13 mouse cellular contexts compared by ENCODE assay signal in the genomic region with DNA sequence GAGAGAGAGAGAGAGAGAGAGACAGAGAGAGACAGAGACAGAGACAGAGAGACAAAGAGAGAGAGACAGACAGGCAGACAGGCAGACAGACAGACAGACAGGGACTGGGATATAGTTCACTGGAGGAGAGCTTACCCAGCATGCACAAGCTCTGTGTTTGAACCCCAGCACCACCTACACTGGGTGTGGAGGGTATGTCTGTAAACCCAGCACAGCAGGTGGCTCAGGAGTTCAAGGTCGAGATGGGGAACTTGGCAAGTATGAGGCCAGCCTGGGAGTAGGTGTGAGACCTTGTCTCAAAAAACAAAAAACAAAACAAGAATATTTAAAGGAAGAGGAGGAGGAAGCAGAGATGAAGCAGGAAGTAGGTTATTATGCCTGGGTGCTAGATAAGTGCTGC. TPM values are rescaled to one million over a fixed set of nuclear protein-coding genes. Genes with fewer than 3 reads are reported as not detected.
DNase-seq lines count a peak whose midpoint lies in the region; ATAC-seq and TF ChIP-seq lines count a peak whose summit lies in the region.
"Had no signal": no experiment of that assay in that cellular context is flagged by ENCODE, and none has a peak within 500 bp of the region (broad histone marks: within the 10 kb centered on the region; RNA-seq: fewer than 3 reads in every experiment).

No protein-coding gene starts in this region.

- H3K27me3 ChIP-seq in liver, adult 2 months (ENCODE audit: control insufficient read depth, insufficient read depth, low read length), result no peaks in the 10 kb centered on the region
- peaks cover 43% of the 10 kb centered on the region for H3K27me3 ChIP-seq in liver, embryonic 12.5 days (replicated peaks)
- no peaks in the 10 kb centered on the region for H3K27me3 ChIP-seq in liver, postnatal 0 days (ENCODE audit: insufficient read depth, low read length)
- no peaks in the 10 kb centered on the region for H3K27me3 ChIP-seq in midbrain, embryonic 15.5 days (replicated peaks)

- peaks cover 12% of the 10 kb centered on the region; the same call in 1 of the 2 replicates for H3K79me2 ChIP-seq in liver, adult 2 months (ENCODE audit: control insufficient read depth, insufficient read depth, low read length)

- TF ChIP-seq POLR2A in liver, adult 2 months (IDR thresholded peaks at IDR 0.05; ENCODE audit: extremely low read depth, insufficient read depth, low read length), result no peak

- WGBS in liver, adult 2 months, result 50% methylated on average over 1 of the region's 1 CpGs
- WGBS in liver, embryonic 12.5 days (ENCODE audit: insufficient replicate concordance), result 21% methylated on average over 1 of the region's 1 CpGs
- WGBS in liver, postnatal 0 days (ENCODE audit: insufficient replicate concordance), result 16% methylated on average over 1 of the region's 1 CpGs
- WGBS in midbrain, embryonic 15.5 days, result 41% methylated on average over 1 of the region's 1 CpGs

- TF ChIP-seq CTCF in gastrocnemius, adult 2 months (IDR thresholded peaks at IDR 0.05), result no peak
- TF ChIP-seq CTCF in liver, adult 2 months (IDR thresholded peaks at IDR 0.05; ENCODE audit: low read depth, low read length), result no peak
- no peak for TF ChIP-seq CTCF in liver, postnatal 0 days (IDR thresholded peaks at IDR 0.05; ENCODE audit: low read depth)

- TF ChIP-seq EP300 in liver, postnatal 0 days (IDR thresholded peaks at IDR 0.05; ENCODE audit: low read depth), result no peak

- ATAC-seq in liver, embryonic 12.5 days, result no peak
- ATAC-seq in liver, postnatal 0 days, result no peak
- ATAC-seq in midbrain, embryonic 15.5 days (replicated peaks), result no peak

- no peaks in the 10 kb centered on the region for H3K36me3 ChIP-seq in liver, adult 2 months (ENCODE audit: control insufficient read depth, insufficient read depth, low read length)
- H3K36me3 ChIP-seq in liver, embryonic 12.5 days, result no peaks in the 10 kb centered on the region
- H3K36me3 ChIP-seq in liver, postnatal 0 days (replicated peaks; ENCODE audit: insufficient read depth, low read length), result no peaks in the 10 kb centered on the region
- H3K36me3 ChIP-seq in midbrain, embryonic 15.5 days (replicated peaks), result no peaks in the 10 kb centered on the region

- H3K4me2 ChIP-seq in liver, embryonic 12.5 days, result no peak overlapping the region
- no peak overlapping the region for H3K4me2 ChIP-seq in liver, postnatal 0 days (ENCODE audit: low read depth, low read length)
- no peak overlapping the region for H3K4me2 ChIP-seq in midbrain, embryonic 15.5 days
- H3K4me2 ChIP-seq: hindbrain, embryonic 14.5 days had no signal

- H3K4me1 ChIP-seq in liver, adult 2 months (ENCODE audit: control insufficient read depth, insufficient read depth, low read length), result peaks cover 11% of the 10 kb centered on the region; the same call in 1 of the 2 replicates
- peaks cover 67% of the 10 kb centered on the region for H3K4me1 ChIP-seq in liver, embryonic 12.5 days
- H3K4me1 ChIP-seq in liver, postnatal 0 days (ENCODE audit: insufficient read depth), result peaks cover 45% of the 10 kb centered on the region
- H3K4me1 ChIP-seq in midbrain, embryonic 15.5 days, result peaks cover 7% of the 10 kb centered on the region

- no peaks in the 10 kb centered on the region for H3K9me3 ChIP-seq in liver, embryonic 12.5 days (replicated peaks)
- H3K9me3 ChIP-seq in liver, postnatal 0 days (ENCODE audit: low read length), result no peaks in the 10 kb centered on the region
- no peaks in the 10 kb centered on the region for H3K9me3 ChIP-seq in midbrain, embryonic 15.5 days

- intact Hi-C loops in gastrocnemius, adult 2 months (cut with DNase I), result no loop called here

- H3K4me3 ChIP-seq in gastrocnemius, adult 2 months, result no peak overlapping the region
- no peak overlapping the region for H3K4me3 ChIP-seq in liver, adult 2 months (ENCODE audit: insufficient read depth, low read depth, low read length)
- no peak overlapping the region for H3K4me3 ChIP-seq in liver, embryonic 12.5 days
- no peak overlapping the region for H3K4me3 ChIP-seq in liver, postnatal 0 days (ENCODE audit: low read depth, low read length)
- no peak overlapping the region for H3K4me3 ChIP-seq in midbrain, embryonic 15.5 days
- H3K4me3 ChIP-seq: erythroblast, embryonic 14.5 days had no signal

- H3K27ac ChIP-seq in gastrocnemius, adult 2 months, result peak overlapping the region; percentile 69; the same call in 1 of the 2 replicates
- 0 out of 2 replicates have a peak overlapping the region, but pooled peaks have one; percentile 30 for H3K27ac ChIP-seq in liver, adult 2 months (replicated peaks; ENCODE audit: insufficient read depth, low read depth, low read length)
- no peak overlapping the region for H3K27ac ChIP-seq in liver, embryonic 12.5 days
- H3K27ac ChIP-seq in liver, postnatal 0 days (ENCODE audit: low read depth), result peak overlapping the region; percentile 51; the same call in 1 of the 2 replicates
- H3K27ac ChIP-seq in midbrain, embryonic 15.5 days, result no peak overlapping the region
- H3K27ac ChIP-seq: hindbrain, embryonic 14.5 days had no signal

- H3K9ac ChIP-seq in liver, adult 2 months (ENCODE audit: low read depth, low read length), result no peak overlapping the region
- H3K9ac ChIP-seq in liver, embryonic 12.5 days, result no peak overlapping the region
- H3K9ac ChIP-seq in liver, postnatal 0 days (replicated peaks), result no peak overlapping the region
- no peak overlapping the region for H3K9ac ChIP-seq in midbrain, embryonic 15.5 days
- H3K9ac ChIP-seq: hindbrain, embryonic 14.5 days had no signal

- no peak for DNase-seq in gastrocnemius, adult 2 months
- no peak for DNase-seq in gastrocnemius, postnatal 10 days
- no peak for DNase-seq in liver, adult 2 months (ENCODE audit: extremely low read depth, low read depth, low spot score)
- peak; percentile 86 for DNase-seq in R1 (ENCODE audit: low read depth, low spot score)
- no peak for DNase-seq in liver, postnatal 0 days
- DNase-seq in frontal cortex, postnatal 14 days (ENCODE audit: low spot score in 2 of 2), result no peak
- DNase-seq: adrenal gland, adult 8-10 months; kidney, postnatal 25 days had no signal

RNA-seq across cellular contexts. Expression of gene Tmem51, which starts 7.2 kb away (rescaled TPM):
- total RNA-seq in gastrocnemius, adult 2 months (2021), result under 1 TPM; 0.66 to 0.75 TPM
- total RNA-seq in gastrocnemius, postnatal 10 days (2021), result 1 to 10 TPM; 4.3 to 4.9 TPM
- 4.1 and 6.8 TPM in 2 replicates for total RNA-seq in liver, adult 2 months (2014; rRNA removed)
- 4.0 and 13.3 TPM in 2 replicates for polyA plus RNA-seq in liver, adult 2 months (2012; rRNA removed)
- polyA plus RNA-seq in liver, embryonic 12.5 days (2016; fragmentation: Nextera tagmentation; extraction: Ambion mirVana), result 14.0 and 15.5 TPM in 2 replicates
- 13.7 and 15.7 TPM in 2 replicates for polyA plus RNA-seq in liver, postnatal 0 days (2015; fragmentation: Nextera tagmentation; extraction: Ambion mirVana)
- 8.1 and 8.5 TPM in 2 replicates for polyA plus RNA-seq in midbrain, embryonic 15.5 days (2015; fragmentation: Nextera tagmentation; extraction: Ambion mirVana)
- polyA plus RNA-seq: C2C12 had no signal

Comparison
In these comparisons a context has a peak if more than half of its experiments do, and no peak if none do; other contexts are left out.
1. H3K27ac ChIP-seq: peak in gastrocnemius, adult 2 months (single experiment), liver, adult 2 months (single experiment) and liver, postnatal 0 days (single experiment); none in liver, embryonic 12.5 days (single experiment) and midbrain, embryonic 15.5 days (single experiment).